Mouse (Mus musculus) retina, postnatal 7 days (tissue): Measurements from ENCODE around the gene Lrrc4c.

Experiments used
- DNase-seq: peaks from one replicate; pipeline ENCODE4 v3.0.0-alpha.2; 2012; ENCODE audit warnings: low read depth, low spot score

The Lrrc4c gene

GRCm38 (mm10) chr2:96317387-96318299 lies at the start of gene Lrrc4c:
TSS of gene Lrrc4c (plus strand) at chr2:96318169.
- DNase-seq: peak; percentile 29

GRCm38 (mm10) chr2:96275061-96275460 lies 42.9 kb upstream of the Lrrc4c start:
- no peak for DNase-seq

DNA sequence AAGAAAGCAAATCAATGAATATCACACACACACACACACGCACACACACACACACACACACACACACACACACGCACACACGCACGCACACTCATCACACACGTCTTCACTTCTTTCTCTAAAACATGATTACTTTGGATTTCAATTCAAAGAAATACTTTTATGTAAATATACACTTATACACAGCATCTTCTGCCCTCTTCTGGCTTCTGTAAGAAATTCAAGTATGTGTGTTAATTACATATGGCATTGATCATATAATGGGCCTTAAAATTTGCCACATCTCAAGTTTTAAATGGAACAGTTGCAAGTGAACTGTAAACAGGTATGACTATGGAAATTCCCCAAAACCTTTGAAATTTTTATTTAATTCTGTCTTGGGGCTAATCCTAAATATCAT lies 35.0 kb upstream of the Lrrc4c start:
- DNase-seq: no peak

GRCm38 (mm10) chr2:96287512-96287911 lies 30.5 kb upstream of the Lrrc4c start:
- no peak for DNase-seq

GRCm38 (mm10) chr2:96290541-96290940 lies 27.4 kb upstream of the Lrrc4c start:
- no peak for DNase-seq

GRCm38 (mm10) chr2:96315034-96315433 lies 2.9 kb upstream of the Lrrc4c start:
- no peak for DNase-seq

DNA sequence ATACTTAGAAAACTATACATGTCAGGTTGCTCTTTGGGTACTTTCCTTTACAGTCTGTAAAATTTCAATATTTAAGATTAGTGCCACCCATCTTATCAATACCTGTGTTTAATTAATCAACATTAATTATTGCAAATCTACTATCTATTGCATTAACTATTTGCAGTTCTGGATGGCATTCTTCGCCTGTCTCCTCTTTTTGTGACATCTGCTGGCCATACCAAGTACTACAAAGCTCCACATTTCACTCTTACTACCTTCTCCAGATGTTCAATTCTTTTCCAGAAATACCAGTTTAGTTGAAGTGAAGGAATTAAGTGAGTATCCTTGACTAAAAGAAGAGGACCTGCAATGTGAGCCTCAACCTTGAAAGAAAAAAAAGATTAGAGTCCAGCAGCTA lies 1.4 kb upstream of the Lrrc4c start:
- DNase-seq: no peak

DNA sequence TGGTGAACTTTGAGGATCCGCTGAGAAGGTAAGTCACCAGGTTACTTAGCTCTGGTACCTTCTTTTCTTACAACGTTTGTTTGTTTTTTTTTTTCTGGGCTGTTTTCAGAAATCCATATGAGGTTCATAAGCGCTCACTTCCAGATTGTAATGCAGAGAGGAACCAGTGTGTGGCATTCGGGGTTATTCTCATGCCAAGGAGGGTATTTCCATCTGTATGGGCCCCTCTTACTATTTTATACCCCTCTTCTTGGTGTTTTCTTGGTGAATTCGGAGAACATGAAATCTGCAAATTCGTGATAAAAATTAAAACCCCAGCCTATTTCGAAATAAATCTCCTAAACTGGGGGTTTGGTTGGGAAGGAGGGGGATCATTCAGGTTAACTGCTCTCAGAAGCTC lies 587 bp downstream of the Lrrc4c start:
- DNase-seq: no peak

DNA sequence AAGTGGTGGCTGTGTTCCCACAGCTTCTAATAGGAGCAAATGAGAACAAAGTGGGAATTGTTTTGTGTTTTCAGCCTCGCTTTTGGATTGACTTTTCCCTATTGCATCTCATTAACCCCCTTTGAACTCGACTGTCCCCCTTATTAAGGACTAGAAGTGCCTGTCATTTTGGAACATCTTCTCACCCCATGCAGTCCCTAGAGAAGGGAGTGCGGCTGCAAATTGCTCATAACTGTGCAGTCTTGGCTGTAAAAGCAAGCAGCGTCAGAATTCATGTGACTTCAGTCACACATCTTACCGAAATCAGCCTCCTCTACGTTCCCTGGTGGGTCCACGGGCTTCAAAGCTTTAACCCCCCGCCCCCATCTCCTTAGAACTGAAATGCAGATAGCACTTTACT lies 1.2 kb downstream of the Lrrc4c start:
- no peak for DNase-seq

DNA sequence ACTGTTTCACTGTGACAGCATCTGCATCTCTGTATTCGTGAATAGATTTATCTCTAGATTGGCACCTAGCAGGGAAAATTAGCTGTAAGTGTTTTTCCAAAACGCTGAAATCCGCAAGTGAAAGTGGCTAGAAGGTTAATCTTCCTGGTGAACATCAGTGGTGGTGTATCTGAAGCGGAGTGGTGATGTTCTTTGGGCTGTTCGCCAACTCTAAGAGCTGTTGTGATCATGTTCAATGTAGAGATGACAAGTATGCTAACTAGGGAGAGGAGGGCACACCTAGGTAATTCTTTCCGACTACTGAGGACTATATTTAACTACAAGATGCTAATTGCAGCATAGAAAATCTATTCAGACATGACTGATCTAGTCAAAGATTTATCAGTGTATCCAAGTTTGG lies 1.7 kb downstream of the Lrrc4c start:
- DNase-seq: no peak

DNA sequence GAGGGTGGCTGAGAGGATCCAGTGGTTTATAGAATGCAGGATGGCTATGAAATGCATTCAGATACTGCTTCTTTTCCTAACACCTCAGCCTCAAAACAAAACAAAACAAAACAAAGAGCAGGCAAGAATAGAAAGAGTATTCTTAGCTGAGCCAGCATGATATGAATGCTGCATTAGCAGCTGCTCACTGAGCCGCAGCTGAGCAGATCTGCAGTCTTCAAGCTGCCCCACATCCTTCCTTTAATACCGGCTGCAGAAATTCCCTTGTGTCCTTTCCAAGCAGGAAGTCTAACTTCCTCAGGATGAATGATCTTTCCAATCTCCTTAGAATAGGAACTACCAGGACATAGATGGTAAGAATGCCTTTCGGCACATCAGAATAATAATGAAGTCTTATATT lies 16.7 kb downstream of the Lrrc4c start:
- no peak for DNase-seq

DNA sequence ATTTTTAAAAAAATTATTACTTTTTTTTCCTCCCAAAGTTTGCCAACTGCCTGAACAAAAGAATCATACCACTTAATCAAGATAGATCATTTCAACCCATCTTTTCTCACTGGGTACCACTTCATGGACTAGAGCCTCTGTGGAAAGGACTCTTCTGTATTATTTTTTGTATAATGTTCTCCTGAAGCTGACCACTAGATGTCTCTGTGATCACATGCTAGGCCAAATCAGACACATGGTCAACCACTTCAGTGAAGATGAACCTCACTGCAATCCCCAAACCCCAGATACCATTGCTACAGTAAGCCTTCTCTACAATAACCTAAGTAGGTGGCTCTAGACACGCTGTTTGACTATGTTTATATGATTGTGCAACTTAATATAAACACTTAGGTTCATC lies 19.4 kb downstream of the Lrrc4c start:
- no peak for DNase-seq

DNA sequence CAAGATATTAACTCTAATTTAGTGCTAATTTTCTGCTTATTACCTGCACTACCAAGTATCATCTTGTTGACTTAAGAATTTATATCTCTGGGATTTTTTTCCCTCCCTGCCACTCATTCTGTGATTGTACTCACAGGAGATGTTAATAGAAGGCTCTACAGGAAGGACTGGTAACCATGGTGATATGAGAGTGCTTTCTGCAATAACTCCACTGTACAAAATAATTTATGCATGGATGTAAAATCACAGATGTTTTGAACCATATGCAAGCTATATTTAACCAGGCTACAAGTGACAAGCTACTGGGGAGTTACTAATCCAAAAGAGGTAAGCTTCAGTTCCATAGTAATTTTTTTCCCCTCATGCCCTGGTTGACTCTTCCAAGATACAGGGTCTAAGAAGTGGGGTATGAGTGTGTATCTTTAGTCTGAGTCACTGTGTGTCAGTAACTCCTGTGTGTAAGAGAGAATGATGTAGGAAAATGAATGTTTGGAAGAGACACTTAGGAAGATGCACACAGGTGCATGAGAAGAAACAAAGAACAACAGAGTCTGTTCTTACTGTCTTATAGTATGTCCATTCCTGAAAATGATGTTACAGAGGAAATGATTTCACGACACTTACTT lies 83.3 kb downstream of the Lrrc4c start:
- DNase-seq: no peak

DNA sequence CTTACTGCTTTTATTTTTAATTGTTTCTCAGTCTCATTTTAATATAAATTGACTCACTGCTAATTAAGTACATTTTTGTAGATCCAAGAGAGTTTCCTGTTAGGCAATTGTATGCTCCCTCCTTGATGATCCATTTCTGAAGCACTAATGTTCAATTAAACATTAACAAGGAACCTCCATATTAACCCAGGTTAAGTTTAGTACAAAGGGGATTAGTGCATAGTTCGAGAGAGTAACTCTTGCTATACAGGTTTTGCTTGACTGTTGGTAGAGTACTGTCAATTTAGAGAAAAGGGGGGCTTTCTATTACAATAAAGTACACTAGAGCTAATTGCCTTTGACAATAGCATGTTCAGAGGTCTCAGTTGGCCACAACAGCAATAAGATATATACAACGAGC lies 84.5 kb downstream of the Lrrc4c start:
- DNase-seq: no peak

DNA sequence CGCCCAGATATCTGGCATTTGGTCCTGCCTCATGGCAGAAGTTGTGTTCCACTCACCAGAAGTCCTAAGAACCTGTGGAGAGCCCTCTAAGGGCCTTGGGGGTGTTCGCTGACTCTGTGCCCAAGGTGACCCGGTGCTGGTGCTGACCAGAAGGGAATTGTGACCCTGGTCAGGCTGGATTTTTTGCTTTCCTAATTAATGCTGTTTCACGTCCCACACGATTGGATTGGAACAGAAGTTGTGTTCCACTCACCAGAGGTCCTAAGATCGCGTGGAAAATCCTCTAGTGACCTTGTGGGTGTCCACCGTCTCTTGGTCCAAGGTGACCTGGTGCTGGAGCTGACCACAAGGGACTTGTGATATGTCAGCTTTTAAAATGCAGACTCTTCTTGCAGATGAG lies 88.9 kb downstream of the Lrrc4c start:
- no peak for DNase-seq

DNA sequence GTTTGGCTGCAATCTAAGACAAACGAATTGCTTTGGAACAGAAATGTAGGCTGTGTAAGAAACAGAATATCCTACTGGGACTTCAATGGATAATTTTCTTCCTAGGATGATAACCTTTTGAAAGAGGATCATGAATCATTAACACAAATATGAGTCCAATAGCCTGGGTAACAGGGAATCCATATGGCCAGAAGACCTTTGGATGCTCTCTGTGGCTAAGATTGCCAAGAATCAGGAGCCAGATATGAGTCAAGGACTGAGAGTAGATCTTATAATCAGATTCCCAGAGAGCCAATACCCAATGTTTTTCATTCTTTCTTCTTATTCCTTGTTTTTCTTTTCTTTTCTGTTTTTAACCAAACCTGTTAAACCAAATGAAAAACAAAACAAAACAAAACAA lies 93.2 kb downstream of the Lrrc4c start:
- no peak for DNase-seq

DNA sequence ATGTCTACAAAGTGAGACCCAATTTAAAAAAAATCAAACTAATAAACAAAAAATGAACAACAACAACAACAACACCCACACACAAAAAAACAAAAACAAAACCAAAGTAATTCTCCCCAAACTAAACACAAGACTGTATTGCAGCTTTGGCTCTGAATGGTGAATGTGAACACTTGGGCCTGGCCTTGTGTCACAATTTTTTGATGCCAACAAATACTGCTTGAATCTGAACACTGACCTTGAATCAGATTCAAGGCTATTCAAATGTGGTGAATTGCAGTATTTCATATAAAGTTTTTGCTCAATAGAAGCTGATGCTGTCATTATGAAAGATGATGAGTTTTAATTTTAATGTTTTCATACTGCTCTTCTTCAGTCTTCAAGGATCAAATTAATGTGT lies 143.6 kb downstream of the Lrrc4c start:
- no peak for DNase-seq

- DNase-seq: no peak
Observed at GRCm38 (mm10) chr2:96475674-96476073, 157.7 kb downstream of the Lrrc4c start.

DNA sequence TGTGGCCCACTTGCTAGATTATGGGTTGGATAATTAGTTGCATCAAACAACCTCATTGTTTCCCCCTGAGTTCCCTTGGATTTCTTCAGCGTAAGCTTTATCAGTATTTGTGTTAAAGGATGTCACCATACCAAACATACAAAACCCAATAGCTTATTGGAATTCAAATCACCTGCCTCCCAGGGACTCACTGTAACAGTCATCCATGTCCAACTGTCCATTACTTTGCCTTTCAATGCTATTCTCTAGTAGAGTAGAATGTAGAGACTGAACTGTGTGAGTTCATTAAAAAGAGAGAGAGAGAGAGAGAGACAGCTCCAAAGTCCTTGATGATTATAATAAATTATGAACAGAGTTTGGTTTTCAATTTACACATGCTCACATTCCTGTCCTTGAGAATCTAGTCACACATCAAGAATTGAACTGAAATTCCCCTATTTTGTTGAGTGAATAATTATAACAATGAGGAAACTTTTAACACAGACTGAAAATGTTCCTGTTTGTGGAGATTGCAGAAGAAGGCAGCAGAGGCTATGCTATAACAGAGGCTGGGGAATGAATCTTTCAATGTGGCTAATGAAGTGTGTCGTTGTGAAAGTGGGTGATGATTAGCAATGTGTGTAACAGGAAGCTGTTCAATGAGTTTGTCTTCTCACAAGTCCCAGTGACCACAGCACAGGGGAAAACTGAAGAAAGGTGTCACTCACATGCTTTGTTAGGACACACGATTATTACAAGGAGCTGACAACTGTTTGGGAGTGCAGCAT lies 181.3 kb downstream of the Lrrc4c start:
- DNase-seq: no peak

- no peak for DNase-seq
Observed at GRCm38 (mm10) chr2:96504140-96504539, 186.2 kb downstream of the Lrrc4c start.

DNA sequence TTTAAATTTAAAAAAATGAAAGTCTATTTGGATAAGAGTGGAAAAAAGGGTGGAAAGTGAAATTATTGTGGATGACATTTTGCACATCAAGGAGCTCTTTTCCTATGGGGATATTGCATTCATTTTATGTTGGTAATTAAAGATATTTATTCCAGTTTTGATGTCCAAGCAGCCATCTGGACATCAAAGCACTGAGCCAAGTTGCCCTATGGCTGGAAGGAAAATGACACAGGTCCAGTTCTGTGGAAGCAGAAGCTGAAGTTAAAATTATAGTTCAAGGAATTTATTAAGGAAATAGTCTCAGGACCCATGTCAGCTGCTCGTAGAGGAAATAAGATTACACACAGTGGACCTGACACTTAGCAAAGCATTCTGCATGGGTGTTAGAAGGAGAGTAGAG lies 187.7 kb downstream of the Lrrc4c start:
- DNase-seq: no peak

GRCm38 (mm10) chr2:96508991-96509390 lies 191.0 kb downstream of the Lrrc4c start:
- DNase-seq: no peak
